In the genomic region with DNA sequence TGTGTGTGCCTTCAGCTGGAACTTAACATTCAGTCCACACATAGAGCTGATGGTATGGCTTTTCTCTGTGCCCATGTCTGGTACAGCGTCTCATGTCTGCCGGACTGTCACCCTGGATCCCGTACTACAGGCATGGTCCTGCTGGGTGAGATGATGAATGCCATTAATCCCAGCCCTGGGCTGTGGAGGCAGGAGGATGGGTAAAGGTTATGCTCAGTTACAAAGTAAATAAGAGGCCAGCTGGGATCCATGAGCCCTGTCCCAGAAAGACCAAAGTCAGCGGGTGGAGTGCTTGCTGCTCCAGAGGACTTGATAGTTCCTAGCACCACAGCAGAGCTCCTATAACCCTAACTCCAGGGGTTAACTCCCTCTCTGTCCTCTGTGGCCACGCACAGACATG, we compare ENCODE assay signal across 27 mouse cellular contexts. TPM values are rescaled to one million over a fixed set of nuclear protein-coding genes. Genes with fewer than 3 reads are reported as not detected.
DNase-seq lines count a peak whose midpoint lies in the region; ATAC-seq and TF ChIP-seq lines count a peak whose summit lies in the region.
"Had no signal": no experiment of that assay in that cellular context is flagged by ENCODE, and none has a peak within 500 bp of the region (broad histone marks: within the 10 kb centered on the region; RNA-seq: fewer than 3 reads in every experiment).

No protein-coding gene starts in this region.

- H3K9ac ChIP-seq in kidney, embryonic 14.5 days (ENCODE audit: low read depth, low read length), result no peak overlapping the region
- H3K9ac ChIP-seq in liver, adult 2 months (ENCODE audit: low read depth, low read length), result no peak overlapping the region
- H3K9ac ChIP-seq in liver, embryonic 15.5 days, result no peak overlapping the region
- H3K9ac ChIP-seq: hindbrain, embryonic 12.5 days; lung, embryonic 15.5 days had no signal

- no peaks in the 10 kb centered on the region for H3K9me3 ChIP-seq in kidney, embryonic 14.5 days (ENCODE audit: control insufficient read depth, low read length)
- no peaks in the 10 kb centered on the region for H3K9me3 ChIP-seq in liver, embryonic 15.5 days (replicated peaks)
- H3K9me3 ChIP-seq: heart, embryonic 10.5 days; hindbrain, embryonic 12.5 days; lung, embryonic 15.5 days had no signal

- peaks cover 16% of the 10 kb centered on the region; the same call in 1 of the 2 replicates for H3K36me3 ChIP-seq in kidney, embryonic 14.5 days (ENCODE audit: control insufficient read depth, insufficient read depth, low read length)
- peaks cover 20% of the 10 kb centered on the region; the same call in 1 of the 2 replicates for H3K36me3 ChIP-seq in liver, adult 2 months (ENCODE audit: control insufficient read depth, insufficient read depth, low read length)
- peaks cover 44% of the 10 kb centered on the region for H3K36me3 ChIP-seq in liver, embryonic 15.5 days (replicated peaks)

- TF ChIP-seq POLR2A in liver, adult 2 months (IDR thresholded peaks at IDR 0.05; ENCODE audit: extremely low read depth, insufficient read depth, low read length), result no peak

- ATAC-seq in kidney, embryonic 14.5 days (ENCODE audit: low FRiP score, low TSS enrichment), result peak; percentile 67
- peak; percentile 57 for ATAC-seq in liver, embryonic 15.5 days (ENCODE audit: insufficient read depth)
- no peak for ATAC-seq in inflammation-experienced regulatory T-cells, adult 6 months
- ATAC-seq: CD4-positive, CD25-positive, alpha-beta regulatory T cell, adult 4 months; forebrain, embryonic 16.5 days; hindbrain, postnatal 0 days; midbrain, embryonic 16.5 days had no signal

- no peaks in the 10 kb centered on the region for H3K79me2 ChIP-seq in liver, adult 2 months (ENCODE audit: control insufficient read depth, insufficient read depth, low read length)

- DNase-seq in kidney, postnatal 36 days, result no peak
- peak; percentile 29 for DNase-seq in liver, adult 2 months (ENCODE audit: extremely low read depth, low read depth, low spot score)
- DNase-seq in liver, result no peak
- DNase-seq in adrenal gland, postnatal 25 days, result no peak
- DNase-seq: adrenal gland, postnatal 14 days; cerebellum, adult 11-12 months; cerebellum, adult 9-11 months; embryo, embryonic 11 days; gastrocnemius, postnatal 14 days; heart, postnatal 36 days; kidney, adult 18-20 months; layer of hippocampus, postnatal 36 days; spleen, adult 18-20 months; thymus, adult 18-20 months; thymus, postnatal 25 days had no signal

- TF ChIP-seq CTCF in liver, adult 2 months (IDR thresholded peaks at IDR 0.05; ENCODE audit: low read depth, low read length), result no peak

- no peak overlapping the region for H3K4me2 ChIP-seq in kidney, embryonic 14.5 days (replicated peaks; ENCODE audit: low read depth, low read length)
- H3K4me2 ChIP-seq in liver, embryonic 15.5 days, result no peak overlapping the region
- H3K4me2 ChIP-seq: hindbrain, embryonic 12.5 days; lung, embryonic 15.5 days; midbrain, embryonic 11.5 days had no signal

- H3K4me3 ChIP-seq in kidney, embryonic 14.5 days (ENCODE audit: low read length), result no peak overlapping the region
- no peak overlapping the region for H3K4me3 ChIP-seq in liver, adult 2 months (ENCODE audit: insufficient read depth, low read depth, low read length)
- no peak overlapping the region for H3K4me3 ChIP-seq in liver, embryonic 15.5 days (replicated peaks)
- H3K4me3 ChIP-seq: erythroblast, embryonic 14.5 days; heart, embryonic 10.5 days; hindbrain, embryonic 12.5 days; lung, embryonic 15.5 days had no signal

- no peaks in the 10 kb centered on the region for H3K27me3 ChIP-seq in kidney, embryonic 14.5 days (ENCODE audit: control insufficient read depth, insufficient read depth, low read length)
- no peaks in the 10 kb centered on the region for H3K27me3 ChIP-seq in liver, adult 2 months (ENCODE audit: control insufficient read depth, insufficient read depth, low read length)
- H3K27me3 ChIP-seq in liver, embryonic 15.5 days, result no peaks in the 10 kb centered on the region
- H3K27me3 ChIP-seq: hindbrain, embryonic 12.5 days; lung, embryonic 15.5 days had no signal

- WGBS in kidney, embryonic 14.5 days, result 34% methylated on average over 5 of the region's 5 CpGs
- 55% methylated on average over 5 of the region's 5 CpGs for WGBS in liver, adult 2 months
- 69% methylated on average over 5 of the region's 5 CpGs for WGBS in liver, embryonic 15.5 days (ENCODE audit: insufficient replicate concordance)

- peaks cover 42% of the 10 kb centered on the region for H3K4me1 ChIP-seq in kidney, embryonic 14.5 days (ENCODE audit: control insufficient read depth, insufficient read depth, low read length)
- no peaks in the 10 kb centered on the region; the same call in 1 of the 2 replicates for H3K4me1 ChIP-seq in liver, adult 2 months (ENCODE audit: control insufficient read depth, insufficient read depth, low read length)
- H3K4me1 ChIP-seq in liver, embryonic 15.5 days (replicated peaks), result peaks cover 17% of the 10 kb centered on the region; the same call in 1 of the 2 replicates

- H3K27ac ChIP-seq in kidney, embryonic 14.5 days (ENCODE audit: low read depth, low read length), result peak overlapping the region; percentile 79
- no peak overlapping the region for H3K27ac ChIP-seq in liver, adult 2 months (replicated peaks; ENCODE audit: insufficient read depth, low read depth, low read length)
- H3K27ac ChIP-seq in liver, embryonic 15.5 days (replicated peaks), result peak overlapping the region; percentile 34
- H3K27ac ChIP-seq: heart, embryonic 10.5 days; hindbrain, embryonic 12.5 days; hindbrain, postnatal 0 days; lung, embryonic 15.5 days had no signal

RNA-seq across cellular contexts. Expression of a gene that starts 21.6 kb away (rescaled TPM):
- 0.32 and 0.90 TPM in 2 replicates for polyA plus RNA-seq in kidney, embryonic 14.5 days (2014; fragmentation: Nextera tagmentation; extraction: Ambion mirVana)
- total RNA-seq in liver, adult 2 months (2014; rRNA removed), result 0.13 and 0.28 TPM in 2 replicates
- polyA plus RNA-seq in liver, adult 2 months (2012; rRNA removed), result 0.07 and 0.10 TPM in 2 replicates
- polyA plus RNA-seq in liver, embryonic 15.5 days (2015; fragmentation: Nextera tagmentation; extraction: Ambion mirVana), result 1.9 and 2.4 TPM in 2 replicates
- total RNA-seq in adrenal gland, postnatal 25 days (2021), result 9.5 and 13.2 TPM in 2 replicates
- polyA plus RNA-seq in inflammation-experienced regulatory T-cells, adult 6 months (2017; shearing (Covaris generic)), result under 1 TPM; 0.30 to 0.57 (median 0.53) TPM

RNA-seq across cellular contexts. Expression of a gene that starts 27.2 kb away (rescaled TPM):
- polyA plus RNA-seq in kidney, embryonic 14.5 days (2014; fragmentation: Nextera tagmentation; extraction: Ambion mirVana), result 59.8 and 63.3 TPM in 2 replicates
- total RNA-seq in liver, adult 2 months (2014; rRNA removed), result 85.9 and 94.0 TPM in 2 replicates
- 113 and 114 TPM in 2 replicates for polyA plus RNA-seq in liver, adult 2 months (2012; rRNA removed)
- polyA plus RNA-seq in liver, embryonic 15.5 days (2015; fragmentation: Nextera tagmentation; extraction: Ambion mirVana), result 62.7 and 69.9 TPM in 2 replicates
- 116 and 134 TPM in 2 replicates for total RNA-seq in adrenal gland, postnatal 25 days (2021)
- polyA plus RNA-seq in inflammation-experienced regulatory T-cells, adult 6 months (2017; shearing (Covaris generic)), result 100 to 1,000 TPM; 120 to 122 (median 120) TPM

RNA-seq across cellular contexts. Expression of a gene that starts 31.8 kb away (rescaled TPM):
- 161 and 169 TPM in 2 replicates for polyA plus RNA-seq in kidney, embryonic 14.5 days (2014; fragmentation: Nextera tagmentation; extraction: Ambion mirVana)
- total RNA-seq in liver, adult 2 months (2014; rRNA removed), result 14.7 and 17.1 TPM in 2 replicates
- polyA plus RNA-seq in liver, adult 2 months (2012; rRNA removed), result 10.4 and 14.1 TPM in 2 replicates
- 86.2 and 92.9 TPM in 2 replicates for polyA plus RNA-seq in liver, embryonic 15.5 days (2015; fragmentation: Nextera tagmentation; extraction: Ambion mirVana)
- 22.3 and 28.9 TPM in 2 replicates for total RNA-seq in adrenal gland, postnatal 25 days (2021)
- 100 to 1,000 TPM in 1 of 3 experiments, 10 to 100 TPM in 2; 59.0 to 107 (median 62.4) TPM for polyA plus RNA-seq in inflammation-experienced regulatory T-cells, adult 6 months (2017; shearing (Covaris generic))

RNA-seq across cellular contexts. Expression of a gene that starts 51.9 kb away (rescaled TPM):
- polyA plus RNA-seq in kidney, embryonic 14.5 days (2014; fragmentation: Nextera tagmentation; extraction: Ambion mirVana), result 297 and 364 TPM in 2 replicates
- total RNA-seq in liver, adult 2 months (2014; rRNA removed), result 82.7 and 93.8 TPM in 2 replicates
- 136 and 143 TPM in 2 replicates for polyA plus RNA-seq in liver, adult 2 months (2012; rRNA removed)
- polyA plus RNA-seq in liver, embryonic 15.5 days (2015; fragmentation: Nextera tagmentation; extraction: Ambion mirVana), result 59.4 and 74.4 TPM in 2 replicates
- 231 and 242 TPM in 2 replicates for total RNA-seq in adrenal gland, postnatal 25 days (2021)
- polyA plus RNA-seq in inflammation-experienced regulatory T-cells, adult 6 months (2017; shearing (Covaris generic)), result 10 to 100 TPM; 13.4 to 15.9 (median 13.4) TPM

RNA-seq across cellular contexts. Expression of a gene that starts 57.9 kb away (rescaled TPM):
- 11.3 and 12.3 TPM in 2 replicates for polyA plus RNA-seq in kidney, embryonic 14.5 days (2014; fragmentation: Nextera tagmentation; extraction: Ambion mirVana)
- not detected in 2 replicates for total RNA-seq in liver, adult 2 months (2014; rRNA removed)
- polyA plus RNA-seq in liver, adult 2 months (2012; rRNA removed), result not detected in 2 replicates
- 0.05 and 0.12 TPM in 2 replicates for polyA plus RNA-seq in liver, embryonic 15.5 days (2015; fragmentation: Nextera tagmentation; extraction: Ambion mirVana)
- total RNA-seq in adrenal gland, postnatal 25 days (2021), result 0.33 and 0.52 TPM in 2 replicates
- 1 to 10 TPM in 2 of 3 experiments, under 1 TPM in 1; 0.59 to 2.4 (median 1.7) TPM for polyA plus RNA-seq in inflammation-experienced regulatory T-cells, adult 6 months (2017; shearing (Covaris generic))
